Mouse (Mus musculus): ENCODE results near the gene Bbs9. TPM values are rescaled to one million over a fixed set of nuclear protein-coding genes. Genes with fewer than 3 reads are reported as not detected.

The Bbs9 gene
- total and polyA plus RNA-seq, 3 experiments: 6.9 to 9.1 (median 7.8) TPM

DNA sequence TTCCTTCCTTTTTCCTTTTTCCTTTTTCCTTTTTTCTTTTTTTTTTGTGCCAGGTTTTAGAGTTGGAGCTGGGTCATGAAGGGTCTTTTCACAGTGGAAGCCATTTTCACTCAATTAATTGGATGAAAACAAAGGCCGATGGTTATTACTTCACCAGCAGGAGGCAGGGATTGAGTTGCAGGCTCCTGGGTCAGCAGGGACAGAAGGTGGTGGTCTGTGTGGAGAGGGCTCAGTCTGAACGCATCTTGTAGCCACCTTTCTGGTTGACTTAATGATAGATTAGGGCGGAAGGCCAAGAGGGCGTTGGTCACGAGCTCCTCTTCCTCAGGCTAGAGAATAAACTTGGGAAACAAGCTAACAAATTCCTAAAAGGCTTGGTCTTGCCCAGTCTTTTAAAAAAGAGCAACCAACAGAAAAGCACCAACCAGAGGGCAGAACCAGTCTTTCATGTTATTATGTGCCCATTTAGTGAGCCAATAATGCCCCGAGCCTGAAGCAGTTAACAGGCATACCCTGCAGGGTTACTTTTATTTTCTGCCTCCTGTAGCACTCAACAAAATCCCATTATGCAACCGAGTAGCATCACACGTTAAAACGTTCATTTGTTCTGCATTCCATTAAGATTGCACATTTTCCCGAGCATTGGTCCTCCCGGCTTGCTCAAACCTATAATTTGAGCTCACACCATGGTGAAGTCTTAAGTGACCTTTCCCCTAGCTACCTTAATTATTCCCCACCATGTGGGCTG lies 231.8 kb downstream of the Bbs9 start:
- Histone ChIP-seq H3K27me3 (replicated peaks) (no peaks in the 10 kb centered on the region), H3K4me2 (ENCODE audit: insufficient read depth, low read depth, poor library complexity, severe bottlenecking) (no peak overlapping the region), H3K4me3 (replicated peaks in 1 of 3; ENCODE audit: low read depth in 2 of 3, low read length in 2 of 3, poor library complexity in 1 of 3) (no peak overlapping the region), H3K9me3 (replicated peaks; ENCODE audit: low read length) (peaks cover 3% of the 10 kb centered on the region), H3K9ac (ENCODE audit: insufficient read depth, low read depth) (no peak overlapping the region), H3K4me1 (ENCODE audit: control insufficient read depth in 1 of 2, insufficient read depth in 2 of 2) (peaks cover 0 to 4% of the 10 kb centered on the region in 2 experiments; a peak in 2 of 4 replicates), H3K36me3 (replicated peaks in 1 of 2; ENCODE audit: control insufficient read depth in 1 of 2, insufficient read depth in 1 of 2, low read length in 1 of 2) (no peaks in the 10 kb centered on the region), H3K27ac (ENCODE audit: insufficient read depth, low read depth) (no peak overlapping the region), H3K79me2 (replicated peaks; ENCODE audit: control insufficient read depth, extremely low read depth, insufficient read depth, poor library complexity, severe bottlenecking) (no peaks in the 10 kb centered on the region)
- DNase-seq (ENCODE audit: extremely low read depth): no peak
- dilution Hi-C loops (cut with MboI; ENCODE audit: extremely low pct_ligation_motif_present, extremely low pct_unique_long_range_greater_than_20kb, low sequenced_read_pairs): no loop called here
- in situ Hi-C loops (cut with MboI; ENCODE audit: low pct_ligation_motif_present, low pct_unique_long_range_greater_than_20kb, low sequenced_read_pairs): loop anchor here (25.0 kb wide), 1 partner anchor 505 kb away; the partner anchor contains the start of gene Bmper
- no peak for TF ChIP-seq HCFC1 (IDR thresholded peaks at IDR 0.05; ENCODE audit: low read depth, low read length)
- no peak for TF ChIP-seq CTCF (conservative IDR thresholded peaks at IDR 0.05 in 1 of 2, IDR thresholded peaks at IDR 0.05 in 1 of 2; ENCODE audit: low read depth in 2 of 2, low read length in 2 of 2)
- TF ChIP-seq CHD1 (IDR thresholded peaks at IDR 0.05; ENCODE audit: low read depth, low read length): no peak
- no peak for TF ChIP-seq JUN (IDR thresholded peaks at IDR 0.05; ENCODE audit: insufficient read depth, low read depth, low read length)
- TF ChIP-seq TCF12 (IDR thresholded peaks at IDR 0.05; ENCODE audit: low read depth, low read length): no peak
- TF ChIP-seq SIN3A (IDR thresholded peaks at IDR 0.05; ENCODE audit: low read length): no peak
- no peak for TF ChIP-seq USF2 (conservative IDR thresholded peaks at IDR 0.05; ENCODE audit: low read depth, low read length)
- no peak for TF ChIP-seq ETS1 (conservative IDR thresholded peaks at IDR 0.05; ENCODE audit: low read depth, low read length)
- TF ChIP-seq IRF4 (IDR thresholded peaks at IDR 0.05; ENCODE audit: low read depth, low read length): no peak

GRCm38 (mm10) chr9:22708970-22709726 lies 233.6 kb downstream of the Bbs9 start:
- no peak overlapping the region for H3K4me2 ChIP-seq (ENCODE audit: insufficient read depth, low read depth, poor library complexity, severe bottlenecking)
- H3K9ac ChIP-seq (ENCODE audit: insufficient read depth, low read depth): no peak overlapping the region
- dilution Hi-C loops (cut with MboI; ENCODE audit: extremely low pct_ligation_motif_present, extremely low pct_unique_long_range_greater_than_20kb, low sequenced_read_pairs) (no loop called here), in situ Hi-C loops (cut with MboI; ENCODE audit: low pct_ligation_motif_present, low pct_unique_long_range_greater_than_20kb, low sequenced_read_pairs) (loop anchor here (25.0 kb wide), 1 partner anchor 503 kb away; the partner anchor contains the start of gene Bmper)
- H3K4me1 ChIP-seq (ENCODE audit: control insufficient read depth in 1 of 2, insufficient read depth in 2 of 2): peaks cover 0 to 4% of the 10 kb centered on the region in 2 experiments; a peak in 2 of 4 replicates
- peak; percentile 45 for DNase-seq (ENCODE audit: extremely low read depth)
- H3K27ac ChIP-seq (ENCODE audit: insufficient read depth, low read depth): no peak overlapping the region
- no peaks in the 10 kb centered on the region for H3K79me2 ChIP-seq (replicated peaks; ENCODE audit: control insufficient read depth, extremely low read depth, insufficient read depth, poor library complexity, severe bottlenecking)
- H3K4me3 ChIP-seq (replicated peaks in 1 of 3; ENCODE audit: low read depth in 2 of 3, low read length in 2 of 3, poor library complexity in 1 of 3): no peak overlapping the region
- H3K9me3 ChIP-seq (replicated peaks; ENCODE audit: low read length): no peaks in the 10 kb centered on the region
- no peaks in the 10 kb centered on the region for H3K36me3 ChIP-seq (replicated peaks in 1 of 2; ENCODE audit: control insufficient read depth in 1 of 2, insufficient read depth in 1 of 2, low read length in 1 of 2)
- TF ChIP-seq CTCF (conservative IDR thresholded peaks at IDR 0.05 in 1 of 2, IDR thresholded peaks at IDR 0.05 in 1 of 2; ENCODE audit: low read depth in 2 of 2, low read length in 2 of 2) (peak in 1 of 2 experiments; percentile 83; a peak in 2 of 4 replicates), EP300 (IDR thresholded peaks at IDR 0.05; ENCODE audit: low read length) (no peak), ZC3H11A (IDR thresholded peaks at IDR 0.05; ENCODE audit: low read depth, low read length) (peak; percentile 3; the same call in 1 of the 2 replicates), SMC3 (IDR thresholded peaks at IDR 0.05; ENCODE audit: low read depth, low read length) (peak; percentile 79), RAD21 (IDR thresholded peaks at IDR 0.05; ENCODE audit: low read depth, low read length) (peak; percentile 76)
- H3K27me3 ChIP-seq (replicated peaks): no peaks in the 10 kb centered on the region
